Mouse (Mus musculus): Measurements from ENCODE around the gene Mxra7.

Gene Mxra7

GRCm38 (mm10) chr11:116819932-116820593 is 7.8 kb downstream of the Mxra7 start:
- no peak for DNase-seq (ENCODE audit: low spot score in 2 of 2)

- DNase-seq (ENCODE audit: low spot score in 2 of 2): no peak
Observed at GRCm38 (mm10) chr11:116818722-116819121, 9.1 kb downstream of the Mxra7 start.

- DNase-seq (ENCODE audit: low spot score in 2 of 2): no peak
Observed at GRCm38 (mm10) chr11:116817567-116817966, 10.3 kb downstream of the Mxra7 start.

- DNase-seq (ENCODE audit: low spot score in 2 of 2): no peak
Observed at GRCm38 (mm10) chr11:116816769-116817168, 11.1 kb downstream of the Mxra7 start.

GRCm38 (mm10) chr11:116814884-116815415 is 12.9 kb downstream of the Mxra7 start:
- no peak for DNase-seq (ENCODE audit: low spot score in 2 of 2)

- DNase-seq (ENCODE audit: low spot score in 2 of 2): peak in 1 of 2 experiments; percentile 21
Observed at GRCm38 (mm10) chr11:116814076-116814883, 13.6 kb downstream of the Mxra7 start.

- no peak for DNase-seq (ENCODE audit: low spot score in 2 of 2)
Observed at GRCm38 (mm10) chr11:116813610-116814009, 14.2 kb downstream of the Mxra7 start.

- no peak for DNase-seq (ENCODE audit: low spot score in 2 of 2)
Observed at GRCm38 (mm10) chr11:116812793-116813529, 14.9 kb downstream of the Mxra7 start.

GRCm38 (mm10) chr11:116810983-116811901 is 16.6 kb downstream of the Mxra7 start:
- DNase-seq (ENCODE audit: low spot score in 2 of 2): peak in 1 of 2 experiments; percentile 15

- no peak for DNase-seq (ENCODE audit: low spot score in 2 of 2)
Observed at GRCm38 (mm10) chr11:116810528-116810927, 17.3 kb downstream of the Mxra7 start.

GRCm38 (mm10) chr11:116809520-116809919 is 18.3 kb downstream of the Mxra7 start:
- no peak for DNase-seq (ENCODE audit: low spot score in 2 of 2)

GRCm38 (mm10) chr11:116808811-116809395 is 18.9 kb downstream of the Mxra7 start:
- no peak for DNase-seq (ENCODE audit: low spot score in 2 of 2)

GRCm38 (mm10) chr11:116807938-116808606 is 19.8 kb downstream of the Mxra7 start:
- DNase-seq (ENCODE audit: low spot score in 2 of 2): peak; percentile 54 to 71

GRCm38 (mm10) chr11:116807526-116807925 is 20.3 kb downstream of the Mxra7 start:
- no peak for DNase-seq (ENCODE audit: low spot score in 2 of 2)

GRCm38 (mm10) chr11:116807116-116807515 is 20.7 kb downstream of the Mxra7 start:
- DNase-seq (ENCODE audit: low spot score in 2 of 2): no peak

GRCm38 (mm10) chr11:116806136-116807071 is 21.4 kb downstream of the Mxra7 start:
- DNase-seq (ENCODE audit: low spot score in 2 of 2): no peak

- no peak for DNase-seq (ENCODE audit: low spot score in 2 of 2)
Observed at GRCm38 (mm10) chr11:116802709-116803108, 25.1 kb downstream of the Mxra7 start.

- no peak for DNase-seq (ENCODE audit: low spot score in 2 of 2)
Observed at GRCm38 (mm10) chr11:116801106-116801505, 26.7 kb downstream of the Mxra7 start.

- DNase-seq (ENCODE audit: low spot score in 2 of 2): no peak
Observed at GRCm38 (mm10) chr11:116799364-116799763, 28.5 kb downstream of the Mxra7 start.
